Mouse (Mus musculus) cerebellum, adult 18-20 months (tissue): Measurements from ENCODE around the gene Gm20517.
"Not testable (repeated sequence)": the region's sequence is repeated elsewhere in the genome, so short reads cannot be mapped to it uniquely, and the experiment has no call there.

ENCODE experiments used
- DNase-seq, 2 experiments: peaks; one replicate each; pipeline ENCODE4 v3.0.0; 2021

Gene Gm20517

GRCm38 (mm10) chr17:47628851-47629676, 17.7 kb downstream of the Gm20517 start:
- peak; percentile 96 for DNase-seq

GRCm38 (mm10) chr17:47629717-47630677, 18.6 kb downstream of the Gm20517 start:
- DNase-seq, result peak; percentile 57 to 62

GRCm38 (mm10) chr17:47630678-47631065, 19.3 kb downstream of the Gm20517 start, which contains the start of gene Usp49:
Usp49 (plus strand) TSS chr17:47630690.
- no peak for DNase-seq

- no peak for DNase-seq
Observed at GRCm38 (mm10) chr17:47632181-47632840, 20.9 kb downstream of the Gm20517 start.

- DNase-seq, result no peak
Observed at GRCm38 (mm10) chr17:47633999-47634770, 22.8 kb downstream of the Gm20517 start.

GRCm38 (mm10) chr17:47642992-47643391, 31.6 kb downstream of the Gm20517 start:
- no peak for DNase-seq

GRCm38 (mm10) chr17:47646683-47647082, 35.3 kb downstream of the Gm20517 start:
- peak; percentile 16 to 33 for DNase-seq

GRCm38 (mm10) chr17:47648966-47649365, 37.6 kb downstream of the Gm20517 start:
- DNase-seq, result no peak

GRCm38 (mm10) chr17:47651953-47652352, 40.6 kb downstream of the Gm20517 start:
- DNase-seq, result no peak

- DNase-seq, result not testable (repeated sequence)
Observed at GRCm38 (mm10) chr17:47654346-47654745, 43.0 kb downstream of the Gm20517 start.

GRCm38 (mm10) chr17:47655697-47656096, 44.3 kb downstream of the Gm20517 start:
- DNase-seq, result no peak

- DNase-seq, result no peak
Observed at GRCm38 (mm10) chr17:47657901-47658300, 46.5 kb downstream of the Gm20517 start.

- no peak for DNase-seq
Observed at GRCm38 (mm10) chr17:47658741-47659243, 47.4 kb downstream of the Gm20517 start.

- no peak for DNase-seq
Observed at GRCm38 (mm10) chr17:47663009-47663713, 51.8 kb downstream of the Gm20517 start.

GRCm38 (mm10) chr17:47664474-47664873, 53.1 kb downstream of the Gm20517 start:
- no peak for DNase-seq

GRCm38 (mm10) chr17:47669166-47669565, 57.8 kb downstream of the Gm20517 start:
- DNase-seq, result no peak

GRCm38 (mm10) chr17:47671988-47672310, 60.6 kb downstream of the Gm20517 start:
- DNase-seq, result no peak

- peak; percentile 31 to 66 for DNase-seq
Observed at GRCm38 (mm10) chr17:47672311-47673111, 61.1 kb downstream of the Gm20517 start.

- DNase-seq, result peak; percentile 72 to 75
Observed at GRCm38 (mm10) chr17:47676581-47676980, 65.2 kb downstream of the Gm20517 start.

GRCm38 (mm10) chr17:47678238-47678637, 66.8 kb downstream of the Gm20517 start:
- DNase-seq, result no peak
